Mouse (Mus musculus) cerebellum, postnatal 25 days (tissue): ENCODE data around the gene Purb.
"Not testable (repeated sequence)": the region's sequence is repeated elsewhere in the genome, so short reads cannot be mapped to it uniquely, and the experiment has no call there.

Experiments
- DNase-seq, 2 experiments: peaks; one replicate each; pipeline ENCODE4 v3.0.0; 2021; ENCODE audit warnings: mixed read lengths in 2 of 2

The Purb gene

GRCm38 (mm10) chr11:6484244-6484959, 8.7 kb upstream of the Purb start:
- DNase-seq = no peak

GRCm38 (mm10) chr11:6483103-6483502, 7.4 kb upstream of the Purb start:
- no peak for DNase-seq

GRCm38 (mm10) chr11:6481669-6482185, 6.0 kb upstream of the Purb start:
- DNase-seq = peak; percentile 81 to 85

- peak; percentile 27 to 44 for DNase-seq
Measured at GRCm38 (mm10) chr11:6480681-6481405, 5.1 kb upstream of the Purb start.

GRCm38 (mm10) chr11:6480191-6480590, 4.5 kb upstream of the Purb start:
- peak; percentile 84 to 87 for DNase-seq

- DNase-seq = peak; percentile 32 to 44
Measured at GRCm38 (mm10) chr11:6479231-6479630, 3.5 kb upstream of the Purb start.

GRCm38 (mm10) chr11:6477350-6477749, 1.6 kb upstream of the Purb start:
- DNase-seq = no peak

- DNase-seq = no peak
Measured at GRCm38 (mm10) chr11:6476876-6477275, 1.2 kb upstream of the Purb start.

- DNase-seq = peak; percentile 76 to 77
Measured at GRCm38 (mm10) chr11:6474874-6475731, 614 bp downstream of the Purb start.

GRCm38 (mm10) chr11:6474381-6474780, 1.3 kb downstream of the Purb start:
- DNase-seq = no peak

- DNase-seq = no peak
Measured at GRCm38 (mm10) chr11:6472076-6472475, 3.6 kb downstream of the Purb start.

- DNase-seq = no peak
Measured at GRCm38 (mm10) chr11:6471493-6471892, 4.2 kb downstream of the Purb start.

GRCm38 (mm10) chr11:6471054-6471453, 4.7 kb downstream of the Purb start:
- no peak for DNase-seq

- DNase-seq = peak in 1 of 2 experiments; percentile 15
Measured at GRCm38 (mm10) chr11:6468541-6468940, 7.2 kb downstream of the Purb start.

GRCm38 (mm10) chr11:6465122-6465521, 10.6 kb downstream of the Purb start:
- peak; percentile 73 to 81 for DNase-seq

- no peak for DNase-seq
Measured at GRCm38 (mm10) chr11:6463159-6463837, 12.4 kb downstream of the Purb start.

- no peak for DNase-seq
Measured at GRCm38 (mm10) chr11:6456083-6456482, 19.6 kb downstream of the Purb start.

- DNase-seq = not testable (repeated sequence)
Measured at GRCm38 (mm10) chr11:6448155-6448554, 27.6 kb downstream of the Purb start.

GRCm38 (mm10) chr11:6447493-6447892, 28.2 kb downstream of the Purb start:
- DNase-seq = no peak

- no peak for DNase-seq
Measured at GRCm38 (mm10) chr11:6445951-6446350, 29.8 kb downstream of the Purb start.

GRCm38 (mm10) chr11:6445441-6445840, 30.3 kb downstream of the Purb start:
- DNase-seq = no peak

- DNase-seq = peak; percentile 99 to 100
Measured at GRCm38 (mm10) chr11:6444077-6444853, 31.5 kb downstream of the Purb start, which contains the start of gene H2afv. H2afv (minus strand) TSS chr11:6444443.
